ENCODE assay signal across 8 mouse cellular contexts in the genomic region with DNA sequence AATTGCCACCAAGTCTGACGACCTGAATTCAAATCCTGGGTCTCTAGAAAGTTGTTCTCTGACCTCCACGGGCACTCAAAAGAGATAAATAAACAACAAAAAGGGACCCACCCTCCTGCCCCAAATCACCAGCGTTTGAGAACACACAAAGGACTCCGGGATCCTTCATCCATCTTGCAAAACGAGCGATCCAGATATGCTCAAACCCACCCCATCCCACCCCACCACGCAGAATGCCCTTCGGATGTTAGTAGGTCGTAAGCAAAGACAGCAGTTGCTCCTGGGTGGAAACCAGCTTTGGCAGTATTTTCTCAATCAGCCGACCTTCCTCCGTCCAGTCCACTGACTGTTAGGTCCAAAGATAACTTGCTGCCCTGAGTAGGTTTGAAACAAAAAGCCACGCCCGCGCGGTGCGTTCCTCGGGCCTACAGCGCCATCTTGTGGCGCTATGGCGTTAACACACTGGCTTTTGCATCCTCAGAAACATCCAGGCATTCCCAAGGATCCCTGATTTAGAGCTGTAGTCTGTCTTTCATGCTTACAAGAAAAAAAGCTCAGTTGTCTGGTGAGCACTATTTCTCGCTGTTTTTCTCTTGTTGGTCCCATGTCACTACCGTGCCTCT. TPM values are rescaled to one million over a fixed set of nuclear protein-coding genes. Genes with fewer than 3 reads are reported as not detected.
DNase-seq lines count a peak whose midpoint lies in the region; ATAC-seq and TF ChIP-seq lines count a peak whose summit lies in the region.

No protein-coding gene starts in this region.

- H3K9me3 ChIP-seq in forebrain, embryonic 15.5 days: no peaks in the 10 kb centered on the region
- no peaks in the 10 kb centered on the region for H3K9me3 ChIP-seq in liver, postnatal 0 days (ENCODE audit: low read length)

- no peak overlapping the region for H3K27ac ChIP-seq in forebrain, embryonic 15.5 days (replicated peaks)
- H3K27ac ChIP-seq in liver, postnatal 0 days (ENCODE audit: low read depth): no peak overlapping the region

- DNase-seq in Muller cell, postnatal 12 days (ENCODE audit: inconsistent ontology term): peak; percentile 73
- peak; percentile 22 for DNase-seq in cerebellum, adult 11 months
- peak; percentile 49 to 64 for DNase-seq in heart, postnatal 36 days
- peak; percentile 58 for DNase-seq in layer of hippocampus, adult 11-12 months (ENCODE audit: low spot score)
- peak; percentile 68 for DNase-seq in liver, postnatal 0 days
- peak; percentile 63 for DNase-seq in ovary, postnatal 14 days (ENCODE audit: low spot score)
- DNase-seq in spleen, postnatal 14 days (ENCODE audit: low spot score in 2 of 2): no peak

- H3K9ac ChIP-seq in forebrain, embryonic 15.5 days (replicated peaks): peak overlapping the region; percentile 37
- H3K9ac ChIP-seq in liver, postnatal 0 days (replicated peaks): no peak overlapping the region

- 7% methylated on average over 22 of the region's 22 CpGs for WGBS in forebrain, embryonic 15.5 days
- 13% methylated on average over 22 of the region's 22 CpGs for WGBS in liver, postnatal 0 days (ENCODE audit: insufficient replicate concordance)

- peak overlapping the region; percentile 43 for H3K4me3 ChIP-seq in forebrain, embryonic 15.5 days
- no peak overlapping the region for H3K4me3 ChIP-seq in liver, postnatal 0 days (ENCODE audit: low read depth, low read length)

- peak overlapping the region; percentile 46 for H3K4me2 ChIP-seq in forebrain, embryonic 15.5 days (replicated peaks)
- H3K4me2 ChIP-seq in liver, postnatal 0 days (ENCODE audit: low read depth, low read length): no peak overlapping the region

- intact Hi-C loops in heart, postnatal 36 days (cut with DNase I): loop anchor here (1.0 to 5.0 kb wide), 2 partner anchors 90 to 678 kb away; no protein-coding TSS in a partner anchor

- no peak for TF ChIP-seq EP300 in liver, postnatal 0 days (IDR thresholded peaks at IDR 0.05; ENCODE audit: low read depth)

- no peaks in the 10 kb centered on the region for H3K4me1 ChIP-seq in forebrain, embryonic 15.5 days
- H3K4me1 ChIP-seq in liver, postnatal 0 days (ENCODE audit: insufficient read depth): no peaks in the 10 kb centered on the region

- peak; percentile 87 for TF ChIP-seq CTCF in liver, postnatal 0 days (IDR thresholded peaks at IDR 0.05; ENCODE audit: low read depth)

- H3K27me3 ChIP-seq in forebrain, embryonic 15.5 days: no peaks in the 10 kb centered on the region
- H3K27me3 ChIP-seq in liver, postnatal 0 days (ENCODE audit: insufficient read depth, low read length): no peaks in the 10 kb centered on the region

- H3K36me3 ChIP-seq in forebrain, embryonic 15.5 days: no peaks in the 10 kb centered on the region
- H3K36me3 ChIP-seq in liver, postnatal 0 days (replicated peaks; ENCODE audit: insufficient read depth, low read length): no peaks in the 10 kb centered on the region

- ATAC-seq in forebrain, embryonic 15.5 days (replicated peaks): peak; percentile 80
- ATAC-seq in liver, postnatal 0 days: 0 out of 2 replicates have a peak, but pooled peaks have one; percentile 23

RNA-seq across cellular contexts. Expression of a gene that starts 25.6 kb away (rescaled TPM):
- 3.1 and 5.5 TPM in 2 replicates for polyA plus RNA-seq in forebrain, embryonic 15.5 days (2015; fragmentation: Nextera tagmentation; extraction: Ambion mirVana)
- total RNA-seq in heart, postnatal 36 days (2021): not detected
- polyA plus RNA-seq in liver, postnatal 0 days (2015; fragmentation: Nextera tagmentation; extraction: Ambion mirVana): not detected in 2 replicates

RNA-seq across cellular contexts. Expression of a gene that starts 36.5 kb away (rescaled TPM):
- polyA plus RNA-seq in forebrain, embryonic 15.5 days (2015; fragmentation: Nextera tagmentation; extraction: Ambion mirVana): 1.1 and 1.5 TPM in 2 replicates
- total RNA-seq in heart, postnatal 36 days (2021): not detected
- polyA plus RNA-seq in liver, postnatal 0 days (2015; fragmentation: Nextera tagmentation; extraction: Ambion mirVana): 0.27 and 0.63 TPM in 2 replicates

Comparison
In these comparisons a context has a peak if more than half of its experiments do, and no peak if none do; other contexts are left out.
1. DNase-seq: peak in Muller cell, postnatal 12 days (single experiment), cerebellum, adult 11 months (single experiment), heart, postnatal 36 days (2 of 2), layer of hippocampus, adult 11-12 months (single experiment), liver, postnatal 0 days (single experiment) and ovary, postnatal 14 days (single experiment); none in spleen, postnatal 14 days (0 of 2).